Mouse (Mus musculus): Measurements from ENCODE around the gene 4933415A04Rik.

- TF ChIP-seq ZC3H11A (IDR thresholded peaks at IDR 0.05; ENCODE audit: borderline replicate concordance, low read depth, low read length) (no peak), HCFC1 (IDR thresholded peaks at IDR 0.05; ENCODE audit: borderline replicate concordance, insufficient read depth, low read length) (no peak), ZNF384 (IDR thresholded peaks at IDR 0.05; ENCODE audit: low read depth, low read length) (no peak)
Measured at GRCm38 (mm10) chr11:43632566-43632965, 45.7 kb downstream of the 4933415A04Rik start.
